Mouse (Mus musculus) G1E (cell line): ENCODE data around the gene Psors1c2.

Experiments used
- CTCF ChIP-seq: IDR thresholded peaks from 2 replicates; pipeline ENCODE4 v1.5.1; 2012; ENCODE audit warnings: low read depth, low read length, inconsistent platforms, mixed read lengths
- GATA1 ChIP-seq: IDR thresholded peaks from 2 replicates; pipeline ENCODE4 v1.6.1; 2012; ENCODE audit warnings: borderline replicate concordance, low read length, inconsistent platforms, mixed read lengths
- GATA2 ChIP-seq: IDR thresholded peaks from 2 replicates; pipeline ENCODE4 v1.6.1; 2012; ENCODE audit warnings: low read depth, low read length, inconsistent platforms, borderline replicate concordance
- POLR2AphosphoS5 ChIP-seq: IDR thresholded peaks from 2 replicates; pipeline ENCODE4 v1.6.1; 2012; ENCODE audit warnings: low read depth, low read length, inconsistent platforms; ENCODE audit not compliant: insufficient replicate concordance
- TAL1 ChIP-seq: conservative IDR thresholded peaks from 2 replicates; pipeline ENCODE4 v1.6.1; 2012; ENCODE audit warnings: low read depth, low read length, inconsistent platforms, mixed read lengths

DNA sequence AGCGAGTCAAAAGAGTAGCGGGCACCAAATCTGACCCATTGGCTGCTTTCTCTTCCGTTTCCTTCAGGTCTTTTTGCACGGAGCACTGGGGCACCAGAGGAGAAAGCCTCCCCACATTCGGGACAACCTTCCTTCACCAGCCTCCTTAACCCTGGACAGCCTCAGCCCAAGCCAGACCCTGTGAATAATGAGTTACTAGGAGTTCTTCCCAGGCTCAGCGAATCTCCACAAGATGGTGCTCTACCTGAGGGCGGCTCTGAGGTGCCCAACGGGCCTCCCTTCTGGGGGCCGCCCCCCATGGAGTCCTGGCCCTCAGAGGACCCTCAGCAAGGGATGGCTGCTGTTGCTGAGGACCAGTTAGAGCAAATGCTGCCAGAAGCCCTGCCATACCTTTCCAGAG lies 34.8 kb downstream of the Psors1c2 start:
- TF ChIP-seq GATA1 (no peak), CTCF (no peak), POLR2AphosphoS5 (no peak), TAL1 (no peak), GATA2 (no peak)
